Mouse (Mus musculus): ENCODE measurements at regions not wholly inside any gene's neighbourhood (a gene's known extent, or its start where the extent isn't known, plus 50 kb on each side); places are given as distances from the start of the nearest gene placed in this dataset.

DNA sequence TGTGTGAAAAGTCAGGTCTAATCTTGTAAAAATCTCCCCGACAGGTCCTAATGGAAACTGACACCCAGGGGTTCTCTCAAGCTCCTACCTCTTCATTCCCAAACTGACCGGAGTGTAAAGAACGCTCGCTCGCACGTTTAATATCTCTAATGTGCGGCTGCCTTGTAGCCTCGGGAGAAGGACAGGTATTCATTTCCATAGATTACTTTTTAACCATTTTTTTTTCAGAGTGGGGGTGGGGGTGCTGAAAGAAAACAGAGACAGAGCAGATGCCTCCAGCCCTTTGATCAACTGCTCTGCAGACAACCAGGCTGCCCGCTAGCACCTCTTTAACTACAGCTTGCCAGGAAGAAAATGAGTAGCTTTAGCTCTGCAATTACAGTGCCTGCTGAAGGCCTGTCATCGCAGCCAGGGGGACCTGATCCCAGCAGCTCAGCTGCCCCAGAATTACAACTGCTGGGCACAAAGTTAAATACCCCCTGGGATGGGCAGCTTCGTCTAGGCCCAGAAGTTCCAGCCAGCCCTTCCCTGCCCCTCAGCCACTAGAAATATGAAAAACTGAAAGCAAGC lies 282.3 kb upstream of the Msx2 start:
- TF ChIP-seq CTCF (IDR thresholded peaks at IDR 0.05; ENCODE audit: control insufficient read depth, insufficient read depth, low read length) = no peak
- TF ChIP-seq POLR2A (IDR thresholded peaks at IDR 0.05; ENCODE audit: borderline replicate concordance, control insufficient read depth, low read depth, low read length) = no peak
